Mouse (Mus musculus) CH12.LX (cell line): ENCODE measurements around the gene Mxd1. TPM values are rescaled to one million over a fixed set of nuclear protein-coding genes. Genes with fewer than 3 reads are reported as not detected.

Source experiments
- DNase-seq: peaks from one replicate; pipeline ENCODE4 v3.0.0-alpha.2; 2013; ENCODE audit errors: extremely low read depth
- H3K27ac ChIP-seq: 2 replicates; pipeline ENCODE4 v1.5.1; 2012; ENCODE audit warnings: low read depth, mild to moderate bottlenecking, control low read depth, moderate library complexity; ENCODE audit not compliant: insufficient read depth
- H3K27me3 ChIP-seq: replicated peaks from 2 replicates; pipeline ENCODE3; 2012; ENCODE audit warnings: inconsistent platforms
- H3K36me3 ChIP-seq, 2 experiments: replicated peaks in 1 of 2; 2 replicates each; pipeline versions ENCODE3 to v1.6.1; 2012; ENCODE audit warnings: inconsistent platforms in 1 of 2, low read length in 1 of 2, mild to moderate bottlenecking in 1 of 2, mixed read lengths in 1 of 2, moderate library complexity in 1 of 2; ENCODE audit not compliant: control insufficient read depth in 1 of 2, insufficient read depth in 1 of 2
- H3K4me1 ChIP-seq, 2 experiments: 2 replicates each; pipeline ENCODE4 v1.6.1; 2012; ENCODE audit warnings: inconsistent platforms in 1 of 2, moderate library complexity in 1 of 2; ENCODE audit not compliant: insufficient read depth in 2 of 2, control insufficient read depth in 1 of 2
- H3K4me2 ChIP-seq: 2 replicates; pipeline ENCODE4 v1.6.1; 2012; ENCODE audit warnings: low read depth, mild to moderate bottlenecking, control low read depth; ENCODE audit not compliant: poor library complexity, insufficient read depth, severe bottlenecking
- H3K4me3 ChIP-seq, 3 experiments: fragments of 150-350 bp in 1 of 3; sonication (generic) in 1 of 3; replicated peaks in 1 of 3; 2 replicates each; pipeline versions ENCODE3 to v1.5.1; 2011 to 2012; ENCODE audit warnings: low read depth in 2 of 3, low read length in 2 of 3, mild to moderate bottlenecking in 2 of 3, moderate library complexity in 2 of 3, control low read depth in 1 of 3, improper control_type of control experiment in 1 of 3, inconsistent platforms in 1 of 3, mixed read lengths in 1 of 3; ENCODE audit not compliant: poor library complexity in 1 of 3
- H3K79me2 ChIP-seq: replicated peaks from 2 replicates; pipeline ENCODE4 v1.6.1; 2012; ENCODE audit warnings: mild to moderate bottlenecking, moderate library complexity; ENCODE audit not compliant: control insufficient read depth, poor library complexity, insufficient read depth, severe bottlenecking; ENCODE audit errors: extremely low read depth
- H3K9ac ChIP-seq: 2 replicates; pipeline ENCODE4 v1.6.1; 2012; ENCODE audit warnings: low read depth, mild to moderate bottlenecking, control low read depth, moderate library complexity; ENCODE audit not compliant: insufficient read depth
- H3K9me3 ChIP-seq: replicated peaks from 2 replicates; pipeline ENCODE3; 2012; ENCODE audit warnings: low read length, inconsistent platforms, mixed read lengths
- BHLHE40 ChIP-seq: IDR thresholded peaks from 2 replicates; pipeline ENCODE4 v1.6.1; 2011; ENCODE audit warnings: mild to moderate bottlenecking, low read depth, low read length, improper control_type of control experiment
- CHD2 ChIP-seq: IDR thresholded peaks from 2 replicates; pipeline ENCODE4 v1.6.1; 2011; ENCODE audit warnings: low read length, improper control_type of control experiment
- E2F4 ChIP-seq: IDR thresholded peaks from 2 replicates; pipeline ENCODE4 v1.6.1; 2011; ENCODE audit warnings: low read depth, low read length, improper control_type of control experiment; ENCODE audit not compliant: insufficient replicate concordance
- ELF1 ChIP-seq: IDR thresholded peaks from 2 replicates; pipeline ENCODE4 v1.6.1; 2014; ENCODE audit warnings: low read depth, mild to moderate bottlenecking, inconsistent platforms, low read length, improper control_type of control experiment
- GABPA ChIP-seq: IDR thresholded peaks from 2 replicates; pipeline ENCODE4 v1.6.1; 2012; ENCODE audit warnings: low read depth, low read length, improper control_type of control experiment, inconsistent platforms; ENCODE audit not compliant: insufficient replicate concordance
- JUND ChIP-seq: conservative IDR thresholded peaks from 2 replicates; pipeline ENCODE4 v1.6.1; 2011; ENCODE audit warnings: low read depth, low read length, improper control_type of control experiment
- KAT2A ChIP-seq: IDR thresholded peaks from 2 replicates; pipeline ENCODE4 v1.6.1; 2012; ENCODE audit warnings: low read length, improper control_type of control experiment, inconsistent platforms; ENCODE audit not compliant: insufficient replicate concordance
- MAX ChIP-seq: IDR thresholded peaks from 2 replicates; pipeline ENCODE4 v1.6.1; 2011; ENCODE audit warnings: low read length, improper control_type of control experiment
- MAZ ChIP-seq: IDR thresholded peaks from 2 replicates; pipeline ENCODE4 v1.6.1; 2012; ENCODE audit warnings: low read depth, mild to moderate bottlenecking, inconsistent platforms, low read length, improper control_type of control experiment, moderate library complexity
- MEF2A ChIP-seq: IDR thresholded peaks from 2 replicates; pipeline ENCODE4 v1.6.1; 2014; ENCODE audit warnings: low read depth, mild to moderate bottlenecking, inconsistent platforms, low read length, improper control_type of control experiment, borderline replicate concordance
- MYC ChIP-seq: IDR thresholded peaks from 2 replicates; pipeline ENCODE4 v1.6.1; 2011; ENCODE audit warnings: low read depth, mild to moderate bottlenecking, improper control_type of control experiment, low read length
- POLR2A ChIP-seq: IDR thresholded peaks from 2 replicates; pipeline ENCODE4 v1.6.1; 2011; ENCODE audit warnings: low read depth, mild to moderate bottlenecking, improper control_type of control experiment, low read length
- POLR2AphosphoS2 ChIP-seq: IDR thresholded peaks from 2 replicates; pipeline ENCODE4 v1.6.1; 2011; ENCODE audit warnings: low read depth, low read length, improper control_type of control experiment
- RAD21 ChIP-seq: IDR thresholded peaks from 2 replicates; pipeline ENCODE4 v1.6.1; 2011; ENCODE audit warnings: low read depth, mild to moderate bottlenecking, low read length, improper control_type of control experiment, moderate library complexity
- SMC3 ChIP-seq: IDR thresholded peaks from 2 replicates; pipeline ENCODE4 v1.6.1; 2011; ENCODE audit warnings: low read depth, low read length, improper control_type of control experiment
- TCF12 ChIP-seq: IDR thresholded peaks from 2 replicates; pipeline ENCODE4 v1.6.1; 2014; ENCODE audit warnings: low read depth, mild to moderate bottlenecking, inconsistent platforms, low read length, improper control_type of control experiment
- USF1 ChIP-seq: IDR thresholded peaks from 2 replicates; pipeline ENCODE4 v1.6.1; 2014; ENCODE audit warnings: low read depth, mild to moderate bottlenecking, inconsistent platforms, low read length, improper control_type of control experiment
- USF2 ChIP-seq: conservative IDR thresholded peaks from 2 replicates; pipeline ENCODE4 v1.6.1; 2011; ENCODE audit warnings: low read depth, low read length, improper control_type of control experiment
- ZC3H11A ChIP-seq: IDR thresholded peaks from 2 replicates; pipeline ENCODE4 v1.6.1; 2012; ENCODE audit warnings: low read depth, mild to moderate bottlenecking, inconsistent platforms, low read length, improper control_type of control experiment
- ZMIZ1 ChIP-seq: IDR thresholded peaks from 2 replicates; pipeline ENCODE4 v1.6.1; 2012; ENCODE audit warnings: low read depth, mild to moderate bottlenecking, inconsistent platforms, low read length, improper control_type of control experiment
- ZNF384 ChIP-seq: IDR thresholded peaks from 2 replicates; pipeline ENCODE4 v1.6.1; 2012; ENCODE audit warnings: low read depth, low read length, improper control_type of control experiment, inconsistent platforms
- dilution Hi-C: fragments of 300-500 bp; cut with MboI; formaldehyde crosslinking; loops from 2 replicates; pipeline ENCODE4 v1.14.3; 2020; ENCODE audit warnings: low sequenced_read_pairs; ENCODE audit not compliant: extremely low pct_unique_long_range_greater_than_20kb, extremely low pct_ligation_motif_present
- in situ Hi-C: fragments of 300-500 bp; cut with MboI; formaldehyde crosslinking; loops from 3 replicates; pipeline ENCODE4 v1.14.3; 2019; ENCODE audit warnings: low sequenced_read_pairs, low pct_ligation_motif_present, low pct_unique_long_range_greater_than_20kb, mixed read lengths
- polyA plus RNA-seq: library from polyadenylated mRNA; unstranded; fragments of >175 nt; gene quantifications from 2 replicates; pipeline ENCODE4 v1.2.1, GENCODE M21; 2012; ENCODE audit warnings: low read depth; ENCODE audit not compliant: insufficient read length
- total RNA-seq, 2 experiments: library from RNA; depleted of rRNA; stranded (reverse); fragments of 300-350 nt in 1 of 2; fragments of >200 nt in 1 of 2; gene quantifications; 2 replicates each; pipeline ENCODE4 v1.2.3; 2012 to 2014

Mxd1 gene
- total and polyA plus RNA-seq, 3 experiments: 0.50 to 1.6 (median 0.97) TPM

GRCm38 (mm10) chr6:86606289-86606688 lies 62.7 kb downstream of the Mxd1 start:
- Histone ChIP-seq H3K9me3 (no peaks in the 10 kb centered on the region), H3K9ac (no peak overlapping the region), H3K4me1 (peaks cover 7 to 40% of the 10 kb centered on the region in 2 experiments), H3K27ac (no peak overlapping the region), H3K36me3 (no peaks in the 10 kb centered on the region), H3K4me3 (no peak overlapping the region), H3K27me3 (no peaks in the 10 kb centered on the region), H3K79me2 (no peaks in the 10 kb centered on the region), H3K4me2 (no peak overlapping the region)
- dilution Hi-C loops (no loop called here), in situ Hi-C loops (no loop called here)
- DNase-seq: no peak
- TF ChIP-seq POLR2A (no peak), JUND (no peak), POLR2AphosphoS2 (no peak), ZMIZ1 (no peak), TCF12 (no peak), MAX (no peak), USF1 (no peak), MEF2A (no peak), E2F4 (no peak), MAZ (no peak)

GRCm38 (mm10) chr6:86605260-86605659 lies 63.7 kb downstream of the Mxd1 start:
- no peaks in the 10 kb centered on the region for H3K27me3 ChIP-seq
- no peak overlapping the region for H3K4me2 ChIP-seq
- no peak overlapping the region for H3K9ac ChIP-seq
- no peaks in the 10 kb centered on the region for H3K9me3 ChIP-seq
- TF ChIP-seq ELF1 (no peak), CHD2 (no peak), GABPA (no peak), KAT2A (no peak)
- H3K27ac ChIP-seq: no peak overlapping the region
- DNase-seq: no peak
- in situ Hi-C loops: no loop called here
- H3K36me3 ChIP-seq: no peaks in the 10 kb centered on the region
- no peak overlapping the region for H3K4me3 ChIP-seq
- H3K4me1 ChIP-seq: peaks cover 9 to 40% of the 10 kb centered on the region in 2 experiments
- dilution Hi-C loops: no loop called here
- H3K79me2 ChIP-seq: no peaks in the 10 kb centered on the region

- Histone ChIP-seq H3K27ac (no peak overlapping the region; the same call in 1 of the 2 replicates), H3K4me1 (peaks cover 15 to 25% of the 10 kb centered on the region in 2 experiments), H3K36me3 (no peaks in the 10 kb centered on the region), H3K9me3 (no peaks in the 10 kb centered on the region), H3K4me2 (peak overlapping the region; percentile 45; the same call in 1 of the 2 replicates), H3K9ac (peak overlapping the region; percentile 27; the same call in 1 of the 2 replicates), H3K79me2 (no peaks in the 10 kb centered on the region), H3K27me3 (no peaks in the 10 kb centered on the region), H3K4me3 (no peak overlapping the region)
- no peak for DNase-seq
- in situ Hi-C loops: no loop called here
- TF ChIP-seq MAX (no peak), CHD2 (no peak), ZNF384 (no peak), USF1 (no peak), POLR2AphosphoS2 (no peak), RAD21 (no peak), E2F4 (no peak), JUND (no peak), ZC3H11A (no peak), BHLHE40 (no peak), SMC3 (no peak), MYC (no peak), TCF12 (no peak), USF2 (no peak)
- dilution Hi-C loops: no loop called here
These were observed 69.0 kb downstream of the Mxd1 start for GRCm38 (mm10) chr6:86599951-86600414.
